Mouse (Mus musculus) left cerebral cortex, adult 2 months (tissue): Measurements from ENCODE around the gene Ptgfr. TPM values are rescaled to one million over a fixed set of nuclear protein-coding genes. Genes with fewer than 3 reads are reported as not detected.

ENCODE experiments used
- DNase-seq, 2 experiments: peaks; one replicate each; pipeline ENCODE4 v3.0.0; 2021 to 2022; ENCODE audit warnings: low spot score in 2 of 2, mixed read lengths in 1 of 2; ENCODE audit errors: extremely low spot score in 1 of 2
- H3K27ac ChIP-seq: fragments of 200-600 bp; 2 replicates; pipeline ENCODE4 v1.8.1; 2022
- H3K4me3 ChIP-seq: fragments of 200-600 bp; 2 replicates; pipeline ENCODE4 v1.8.1; 2022
- CTCF ChIP-seq: fragments of 200-600 bp; IDR thresholded peaks from 2 replicates; pipeline ENCODE4 v1.8.1; 2022; ENCODE audit warnings: antibody characterized with exemption, mild to moderate bottlenecking, moderate library complexity
- intact Hi-C: fragments of 180-260 bp; cut with DNase I; formaldehyde crosslinking; loops from one replicate; pipeline ENCODE4 v1.15.1; 2025
- total RNA-seq, 2 experiments: library from RNA; stranded (reverse); gene quantifications; 2 replicates each; pipeline ENCODE4 v1.2.3; 2021

Gene Ptgfr
- total RNA-seq, 2 experiments from 2014 or later: 0.82 to 1.5 TPM

GRCm38 (mm10) chr3:151835831-151836230 is 1.6 kb downstream of the Ptgfr start:
- intact Hi-C loops: loop anchor here (2.0 to 5.0 kb wide), 2 partner anchors 231 to 251 kb away; no protein-coding TSS in a partner anchor
- Histone ChIP-seq H3K27ac (no peak overlapping the region), H3K4me3 (no peak overlapping the region)
- no peak for TF ChIP-seq CTCF
- no peak for DNase-seq

GRCm38 (mm10) chr3:151827950-151828610 is 9.3 kb downstream of the Ptgfr start:
- no peak for TF ChIP-seq CTCF
- intact Hi-C loops: no loop called here
- H3K27ac ChIP-seq: no peak overlapping the region

GRCm38 (mm10) chr3:151819811-151820210 is 17.6 kb downstream of the Ptgfr start:
- intact Hi-C loops: no loop called here

More at GRCm38 (mm10) chr3:151827950-151828610, 9.3 kb downstream of the Ptgfr start:
- no peak for DNase-seq
- no peak overlapping the region for H3K4me3 ChIP-seq

GRCm38 (mm10) chr3:151818265-151818664 is 19.2 kb downstream of the Ptgfr start:
- DNase-seq: no peak
- Histone ChIP-seq H3K4me3 (no peak overlapping the region), H3K27ac (no peak overlapping the region)
- no peak; the same call in 1 of the 2 replicates for TF ChIP-seq CTCF
- intact Hi-C loops: no loop called here

More at GRCm38 (mm10) chr3:151819811-151820210, 17.6 kb downstream of the Ptgfr start:
- no peak overlapping the region for H3K4me3 ChIP-seq
- no peak for DNase-seq
- TF ChIP-seq CTCF: no peak
- H3K27ac ChIP-seq: no peak overlapping the region

- TF ChIP-seq CTCF: no peak
- intact Hi-C loops: no loop called here
- DNase-seq: no peak
- Histone ChIP-seq H3K4me3 (no peak overlapping the region), H3K27ac (no peak overlapping the region)
Measured at GRCm38 (mm10) chr3:151808613-151809012, 28.8 kb downstream of the Ptgfr start.

- no peak for DNase-seq
- Histone ChIP-seq H3K27ac (no peak overlapping the region), H3K4me3 (no peak overlapping the region)
- intact Hi-C loops: no loop called here
- TF ChIP-seq CTCF: no peak
Measured at GRCm38 (mm10) chr3:151788622-151789021, 48.8 kb downstream of the Ptgfr start.

- intact Hi-C loops: loop anchor here (2.0 kb wide), 1 partner anchor 292 kb away; no protein-coding TSS in a partner anchor
- Histone ChIP-seq H3K27ac (no peak overlapping the region), H3K4me3 (no peak overlapping the region)
- peak; percentile 77 for TF ChIP-seq CTCF
- peak; percentile 28 to 38 for DNase-seq
Measured at GRCm38 (mm10) chr3:151775089-151775488, 62.3 kb downstream of the Ptgfr start.

- peak; percentile 88 for TF ChIP-seq CTCF
- Histone ChIP-seq H3K27ac (no peak overlapping the region), H3K4me3 (no peak overlapping the region)
- peak; percentile 40 to 57 for DNase-seq
- intact Hi-C loops: loop anchor here (1.0 kb wide), 1 partner anchor 55 kb away; no protein-coding TSS in a partner anchor
Measured at GRCm38 (mm10) chr3:151771074-151771473, 66.4 kb downstream of the Ptgfr start.

GRCm38 (mm10) chr3:151749737-151750136 is 87.7 kb downstream of the Ptgfr start, which contains the start of gene Ifi44:
TSS of gene Ifi44 (minus strand) at chr3:151749960.
- no peak within 1 kb of the TSS for H3K4me3 ChIP-seq
- intact Hi-C loops: no loop called here
- no peak within 1 kb of the TSS for H3K27ac ChIP-seq
- TF ChIP-seq CTCF: no peak
- DNase-seq: no peak

GRCm38 (mm10) chr3:151748514-151748913 is 88.9 kb downstream of the Ptgfr start:
- intact Hi-C loops: no loop called here
- Histone ChIP-seq H3K4me3 (no peak overlapping the region), H3K27ac (no peak overlapping the region)
- no peak for TF ChIP-seq CTCF
- DNase-seq: no peak

Other genes starting within 250 kb of the Ptgfr start
- not detected for gene Ifi44, start 87.7 kb downstream of the Ptgfr start, total RNA-seq
- gene Ifi44l, start 74.7 kb downstream of the Ptgfr start, total RNA-seq: not detected